Mouse (Mus musculus): ENCODE data around the gene Gm21974.
A peak's percentile ranks its signal among the peaks of the same experiment; 100 is the strongest.
"Not testable (repeated sequence)": the region's sequence is repeated elsewhere in the genome, so short reads cannot be mapped to it uniquely, and the experiment has no call there.

Gm21974 gene

DNA sequence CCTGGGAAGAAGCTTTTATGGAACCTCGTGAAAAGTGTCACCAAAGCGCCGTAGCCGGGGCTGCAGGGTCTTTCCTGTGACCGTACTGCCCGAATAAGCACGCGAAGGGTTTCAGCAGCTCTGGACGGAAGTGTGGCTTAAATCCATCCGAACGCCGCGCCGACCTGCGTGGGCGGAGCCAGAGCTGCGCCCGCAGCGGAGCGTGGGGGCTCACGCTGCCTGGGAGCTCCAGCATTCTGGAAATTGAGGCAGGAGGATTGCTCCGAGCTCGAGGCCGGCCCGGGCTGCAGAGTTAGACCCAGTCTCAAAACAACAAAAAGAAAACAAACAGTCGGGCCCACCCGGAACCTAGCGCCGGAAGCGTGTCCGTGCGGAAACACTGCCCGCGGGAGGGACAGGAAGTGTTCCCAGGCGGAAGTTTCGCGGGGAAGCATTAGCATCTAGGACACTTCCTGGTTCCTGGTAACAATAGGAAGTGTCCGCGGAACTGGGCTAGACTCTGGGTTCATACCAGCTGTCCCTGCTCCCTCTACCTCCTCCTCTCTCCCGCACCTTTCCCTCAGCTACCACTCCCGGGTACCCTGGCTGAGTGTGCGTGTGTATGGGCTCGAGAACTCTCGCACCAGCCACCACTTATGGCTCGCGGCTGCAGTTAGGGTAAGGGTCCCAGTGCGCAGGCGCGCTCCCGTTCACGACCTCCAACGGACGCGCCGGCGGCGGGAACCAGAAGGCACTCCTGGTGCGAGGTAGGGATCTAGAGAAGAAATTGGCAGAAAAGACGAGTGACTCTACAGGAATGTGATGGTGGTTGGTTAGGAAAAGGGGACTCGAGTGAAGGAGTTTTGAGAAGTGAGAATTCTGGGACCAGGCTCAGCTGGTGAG, 18.5 kb downstream of the Gm21974 start, which contains the start of gene Zfp668:
Gene Zfp668 (minus strand): TSS at position 362 of the 882 bp plus-strand sequence.
- DNase-seq (ENCODE audit: low read depth, low spot score) = peak; percentile 99

DNA sequence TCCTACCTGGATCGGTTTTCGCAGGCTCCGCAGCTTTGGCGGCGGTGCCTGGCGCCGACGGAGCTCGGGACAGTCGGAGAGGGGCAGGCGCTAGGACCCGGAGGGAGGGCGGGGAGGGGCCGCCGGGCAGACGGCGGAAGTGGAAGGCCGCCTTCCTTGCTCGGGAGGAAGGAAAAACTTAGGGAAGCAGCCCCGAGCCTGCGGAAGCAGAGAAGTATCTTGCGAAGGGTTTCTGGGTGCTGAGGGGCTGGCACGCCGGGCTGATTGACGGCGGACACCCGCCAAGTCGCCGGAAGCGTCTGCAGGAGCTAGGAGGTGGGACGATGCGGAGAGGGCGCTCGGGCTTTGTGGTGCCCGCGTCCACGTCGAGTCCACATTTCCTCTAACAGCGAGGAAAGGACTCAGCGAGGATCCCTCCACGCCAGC, 19.2 kb downstream of the Gm21974 start, which contains the start of gene Zfp646:
Gene Zfp646 (plus strand): TSS at position 181 of the 426 bp plus-strand sequence.
- DNase-seq (ENCODE audit: low read depth, low spot score) = peak; percentile 96

DNA sequence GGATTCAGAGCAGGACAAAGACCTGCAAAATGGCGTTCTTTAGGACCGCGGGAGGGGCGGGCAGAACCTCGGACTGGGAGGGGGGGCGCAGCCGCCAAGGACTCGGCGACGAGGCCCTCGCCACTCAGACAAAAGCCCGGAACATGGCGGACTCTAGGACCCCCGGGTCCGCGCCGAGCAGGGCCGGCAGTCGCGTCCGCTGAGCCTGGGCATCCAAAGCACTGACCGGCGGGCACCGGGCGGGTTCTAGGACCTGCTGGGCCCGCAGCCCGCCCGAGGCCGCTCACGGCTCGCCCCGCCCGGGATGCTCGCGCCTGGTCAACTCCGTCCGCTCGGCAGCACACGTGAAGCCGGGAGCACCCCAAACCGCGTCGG, 19.6 kb downstream of the Gm21974 start:
- DNase-seq (ENCODE audit: low read depth, low spot score) = peak; percentile 99

DNA sequence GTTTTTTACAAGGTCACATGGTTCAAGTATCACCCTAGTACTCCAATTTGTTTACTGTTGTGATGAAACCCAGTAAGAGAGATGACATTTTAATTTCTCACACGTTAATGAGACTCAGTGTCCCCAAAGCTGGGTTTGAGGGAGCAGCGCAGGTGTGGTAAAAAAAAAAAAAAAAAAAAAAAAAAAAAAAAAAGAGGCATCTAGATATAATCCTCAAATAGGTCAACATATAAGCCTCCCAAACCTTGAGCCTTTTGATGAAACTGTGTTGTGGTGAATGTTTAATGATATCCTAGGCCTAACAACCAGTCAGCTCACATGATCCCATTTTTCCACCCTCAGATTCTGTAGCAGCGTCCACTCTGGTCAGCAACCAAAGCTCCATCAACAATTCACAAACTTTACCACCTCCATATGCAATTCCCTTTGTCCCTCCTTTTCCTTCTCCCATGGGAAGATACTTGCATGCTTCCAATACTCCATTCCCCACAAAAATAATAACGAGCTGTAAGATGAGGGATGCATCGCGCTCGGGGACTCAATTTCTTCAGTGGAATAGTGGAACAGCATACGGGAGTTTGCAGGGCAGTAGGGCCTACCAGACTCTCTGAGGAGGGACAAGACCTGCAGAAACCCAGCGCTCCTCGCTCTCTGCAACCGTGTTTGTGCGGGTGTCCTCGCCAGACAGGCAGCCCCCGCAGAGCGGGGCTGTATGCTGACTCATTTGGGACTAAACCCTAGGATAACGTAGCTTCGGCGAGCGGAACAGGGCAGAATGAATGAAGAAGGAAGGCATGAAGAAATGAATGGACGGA, 20.2 kb downstream of the Gm21974 start:
- peak; percentile 16 for DNase-seq (ENCODE audit: low read depth, low spot score)

DNA sequence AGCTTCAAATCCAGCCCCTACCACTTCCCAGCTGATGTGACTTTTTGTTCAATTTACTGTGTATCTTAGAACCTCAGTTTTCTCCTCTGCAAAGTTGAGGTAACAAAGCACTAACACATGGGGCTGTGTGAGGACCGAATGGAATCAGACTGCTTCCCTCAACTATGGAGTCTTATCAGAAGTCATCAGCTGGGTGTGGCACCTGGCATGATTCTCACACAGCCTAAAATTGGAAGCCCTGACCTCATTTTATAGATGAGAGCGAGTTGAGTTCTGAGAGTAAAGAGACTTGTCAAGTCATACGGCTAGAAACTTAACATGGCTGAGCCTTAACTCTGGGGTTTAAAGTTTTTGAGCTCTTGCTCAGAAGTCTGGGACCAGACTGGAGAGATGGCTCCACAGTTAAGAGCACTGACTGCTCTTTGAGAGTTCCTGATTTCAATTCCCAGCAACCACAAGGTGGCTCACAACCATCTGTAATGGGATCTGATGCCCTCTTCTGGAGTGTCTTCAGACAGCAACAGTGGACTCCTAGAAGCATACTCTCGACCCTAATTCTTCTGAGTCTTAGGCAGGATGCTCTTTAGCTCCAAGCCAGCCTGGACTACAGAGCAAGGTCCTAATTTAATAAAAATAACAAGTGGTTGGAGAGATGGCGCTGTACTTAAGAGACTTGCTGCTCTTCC, 25.0 kb downstream of the Gm21974 start:
- DNase-seq (ENCODE audit: low read depth, low spot score) = no peak

DNA sequence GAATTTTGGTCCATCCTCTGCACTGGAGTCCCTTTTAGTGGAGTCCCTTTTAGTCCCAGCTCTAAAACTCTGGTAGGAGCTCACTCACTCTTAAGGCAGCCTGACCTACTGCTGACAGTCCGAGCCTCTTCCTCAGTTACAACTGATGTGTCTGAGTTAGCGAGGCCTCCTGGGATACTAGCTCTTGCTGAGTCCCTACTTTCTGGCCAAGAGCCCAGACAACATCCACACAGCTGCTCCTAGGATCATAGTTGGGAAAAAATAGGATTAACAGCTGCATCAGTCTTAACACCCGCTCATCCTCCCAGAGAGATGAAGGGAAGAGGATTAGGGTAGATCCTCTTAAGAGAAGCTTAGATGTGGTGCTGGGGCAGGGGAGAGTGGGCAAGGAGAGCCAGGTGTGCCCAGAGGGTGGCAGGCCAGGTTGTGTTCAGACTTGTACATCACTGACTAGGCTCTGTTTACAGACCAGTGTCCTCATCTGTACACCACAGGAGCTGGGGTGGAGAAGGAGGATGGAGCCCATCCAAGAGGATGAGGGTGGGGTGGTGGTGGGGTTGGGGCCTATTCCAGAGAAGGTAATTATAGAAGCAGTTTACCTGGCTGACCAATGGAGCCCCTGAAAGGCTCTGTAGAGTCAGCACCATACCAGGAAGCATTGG, 26.0 kb downstream of the Gm21974 start:
- peak; percentile 80 for DNase-seq (ENCODE audit: low read depth, low spot score)

DNA sequence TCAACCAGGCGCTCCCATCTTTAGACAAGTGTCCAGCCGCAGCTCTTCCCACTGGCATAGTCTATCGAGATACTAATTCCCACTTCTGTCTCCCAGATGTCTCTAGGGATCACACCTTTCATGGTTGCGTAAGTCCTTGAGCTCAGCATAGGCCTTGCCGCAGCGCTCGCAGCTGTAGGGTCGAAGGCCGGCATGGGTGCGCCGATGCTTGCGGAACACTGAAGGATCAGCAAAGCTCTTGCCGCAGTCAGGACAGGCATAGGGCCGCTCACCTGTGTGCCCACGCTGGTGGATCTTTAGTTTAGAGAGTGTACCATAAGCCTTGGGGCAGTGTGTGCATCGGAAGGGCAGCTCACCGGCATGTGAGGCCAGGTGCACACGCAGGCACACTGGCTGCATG, 27.6 kb downstream of the Gm21974 start:
- no peak for DNase-seq (ENCODE audit: low read depth, low spot score)

DNA sequence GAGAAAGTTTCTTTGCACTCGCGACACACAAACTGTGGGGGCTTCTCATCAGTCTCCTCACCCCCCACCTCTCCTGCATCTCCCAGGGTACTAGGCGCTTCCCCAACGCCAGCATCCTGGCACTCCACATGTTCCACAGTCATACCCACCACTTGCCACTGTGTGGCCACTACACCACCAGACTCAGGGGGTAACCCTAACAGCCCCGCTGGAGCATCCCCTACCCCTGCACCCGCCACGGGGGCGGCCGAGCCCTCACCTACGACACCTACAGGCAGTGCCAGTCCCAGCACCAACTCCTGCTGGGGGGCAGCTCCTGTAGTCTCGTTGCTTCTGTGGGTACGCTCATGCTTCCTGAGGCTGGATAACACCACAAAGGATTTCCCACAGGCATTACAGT, 28.8 kb downstream of the Gm21974 start:
- DNase-seq (ENCODE audit: low read depth, low spot score) = no peak

DNA sequence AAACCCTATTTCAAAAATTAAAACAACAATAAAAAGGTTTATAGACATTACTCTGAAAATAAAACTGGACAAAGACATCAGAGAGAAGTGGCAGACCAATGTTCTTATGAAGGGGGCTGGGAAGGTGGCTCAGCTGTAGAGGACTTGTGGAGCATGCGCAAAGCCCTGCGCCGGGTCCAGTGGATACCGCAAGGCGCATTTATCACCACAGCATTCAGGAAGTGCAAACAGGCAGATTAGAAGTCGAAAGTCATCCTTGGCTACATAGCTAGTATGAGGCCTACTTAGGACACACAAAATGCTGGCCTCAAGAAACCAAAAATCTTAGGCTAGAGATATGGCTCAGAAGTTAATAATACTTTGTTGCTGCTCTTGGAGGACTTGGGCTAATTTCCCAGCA, 37.0 kb downstream of the Gm21974 start:
- DNase-seq (ENCODE audit: low read depth, low spot score) = no peak

DNA sequence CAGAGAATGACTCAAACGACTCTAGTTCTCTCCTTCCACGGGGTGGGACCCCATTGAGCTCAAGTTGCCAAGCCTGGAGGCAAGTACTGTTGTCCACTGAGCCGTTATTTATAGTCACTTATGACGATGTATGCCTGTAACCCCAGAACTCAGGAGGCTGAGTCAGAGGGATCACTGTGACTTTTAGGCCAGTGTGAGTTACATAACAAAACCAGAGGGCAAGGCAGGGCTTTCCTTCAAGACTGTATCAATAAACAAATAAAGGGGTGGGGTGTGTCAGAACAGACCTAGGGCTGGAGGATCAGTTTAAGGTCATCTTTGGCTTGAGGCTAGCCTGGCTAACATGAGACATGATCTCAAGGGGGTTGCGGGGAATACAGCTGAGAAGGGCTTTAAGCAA, 44.3 kb downstream of the Gm21974 start:
- DNase-seq (ENCODE audit: low read depth, low spot score) = no peak

DNA sequence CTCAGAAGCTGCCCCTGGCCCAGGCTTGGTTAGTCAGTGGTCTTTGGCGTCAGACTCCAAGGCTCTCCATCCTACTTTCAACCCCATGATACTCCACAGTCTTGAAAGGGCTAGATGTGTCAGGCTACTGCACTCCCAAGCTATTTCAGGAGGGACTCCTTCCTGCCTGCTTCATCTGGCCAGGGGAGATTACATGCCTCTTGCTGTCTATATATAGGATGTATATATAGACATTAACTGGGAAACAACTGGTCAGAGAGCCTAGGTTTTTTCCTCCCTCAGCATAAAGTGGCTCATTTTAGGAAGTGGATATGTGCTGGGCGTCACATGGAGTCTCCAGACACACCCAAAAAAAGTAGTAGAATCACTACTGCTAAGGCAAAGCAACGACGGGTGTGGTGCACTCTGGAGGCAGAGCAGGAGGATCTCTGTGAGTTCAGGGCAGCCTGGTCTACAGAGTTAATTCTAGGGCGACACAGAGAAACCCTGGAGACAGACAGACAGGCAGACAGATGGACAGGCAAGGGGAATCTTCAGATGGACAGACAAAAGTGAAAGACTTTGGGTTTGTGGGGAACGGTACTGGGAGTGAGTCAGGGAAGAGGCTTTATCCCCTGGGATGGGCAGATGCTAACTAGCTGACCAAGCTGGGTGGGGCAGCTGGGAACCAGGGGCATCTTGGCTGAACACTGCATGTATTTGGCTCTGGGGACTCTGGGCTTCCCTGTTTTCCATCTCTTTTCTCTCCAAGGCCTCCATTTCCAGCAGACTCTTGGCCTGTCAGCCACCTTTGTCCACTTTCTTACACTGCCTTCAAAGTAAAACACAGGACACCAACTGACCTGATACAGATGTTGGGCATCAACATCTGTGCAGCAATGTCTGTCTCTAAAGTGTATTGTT, 45.0 kb downstream of the Gm21974 start:
- DNase-seq (ENCODE audit: low read depth, low spot score) = no peak

DNA sequence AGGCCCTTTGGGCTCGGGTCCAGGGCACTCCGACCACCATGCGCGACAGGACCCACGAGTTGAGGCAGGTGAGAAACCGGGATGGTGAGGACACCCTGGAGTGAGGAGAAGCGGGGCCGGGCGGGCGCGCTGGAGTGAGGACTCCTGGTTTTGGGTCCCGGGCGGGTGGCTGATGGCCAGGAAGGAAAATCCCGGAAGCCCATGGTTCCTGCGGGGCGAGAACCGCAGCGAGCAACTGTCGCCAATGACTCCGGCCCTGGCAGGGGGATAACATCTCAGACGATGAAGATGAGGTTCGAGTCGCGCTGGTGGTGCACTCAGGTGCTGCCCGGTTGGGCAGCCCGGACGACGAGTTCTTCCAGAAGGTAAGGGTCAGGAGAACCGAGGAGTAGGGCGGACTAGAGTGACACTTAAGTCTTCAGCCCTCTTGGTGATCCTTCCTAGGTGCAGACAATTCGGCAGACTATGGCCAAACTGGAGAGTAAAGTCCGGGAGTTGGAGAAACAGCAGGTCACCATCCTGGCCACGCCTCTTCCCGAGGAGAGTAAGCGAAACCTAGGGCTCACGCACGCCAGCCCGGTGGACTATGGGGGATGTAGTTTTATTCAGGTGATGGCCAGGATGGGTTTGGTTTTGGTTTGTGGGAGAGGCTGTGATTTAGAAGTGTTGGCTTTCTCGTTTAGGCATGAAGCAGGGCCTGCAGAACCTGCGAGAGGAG, 53.1 kb downstream of the Gm21974 start:
- DNase-seq (ENCODE audit: low read depth, low spot score) = peak; percentile 94

DNA sequence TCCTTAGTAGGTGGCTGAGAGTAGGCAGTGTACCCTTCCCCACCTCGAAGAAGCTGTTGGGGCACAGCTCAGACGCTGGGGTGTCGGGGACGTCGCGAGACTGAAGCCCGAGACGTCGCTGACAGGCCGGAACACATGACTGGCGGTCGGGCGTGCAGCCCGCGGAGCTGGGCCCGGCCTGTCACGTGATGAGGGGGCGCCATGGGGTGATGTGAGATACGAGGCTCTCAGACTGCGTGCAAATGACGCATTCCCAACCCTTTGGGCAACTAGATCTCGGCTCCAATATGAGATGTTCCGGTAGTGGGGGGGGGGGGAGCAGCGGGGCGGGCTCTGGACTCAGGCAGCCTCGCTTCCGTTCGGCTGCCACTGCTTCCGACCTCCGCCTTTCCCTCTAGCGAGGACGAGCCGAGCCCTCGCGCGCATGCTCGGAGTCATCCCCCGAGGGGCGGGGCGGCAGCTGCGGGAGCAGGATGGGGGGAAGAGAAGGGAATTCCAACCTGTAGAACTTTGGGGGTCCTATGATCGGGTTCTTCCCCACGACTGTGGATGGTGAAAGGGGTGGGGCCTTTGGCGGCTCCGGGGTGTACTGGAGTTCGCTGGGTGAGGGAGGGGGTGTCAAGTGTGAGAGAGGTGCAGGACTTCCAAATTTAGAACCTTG, 53.8 kb downstream of the Gm21974 start:
- DNase-seq (ENCODE audit: low read depth, low spot score) = peak; percentile 99

DNA sequence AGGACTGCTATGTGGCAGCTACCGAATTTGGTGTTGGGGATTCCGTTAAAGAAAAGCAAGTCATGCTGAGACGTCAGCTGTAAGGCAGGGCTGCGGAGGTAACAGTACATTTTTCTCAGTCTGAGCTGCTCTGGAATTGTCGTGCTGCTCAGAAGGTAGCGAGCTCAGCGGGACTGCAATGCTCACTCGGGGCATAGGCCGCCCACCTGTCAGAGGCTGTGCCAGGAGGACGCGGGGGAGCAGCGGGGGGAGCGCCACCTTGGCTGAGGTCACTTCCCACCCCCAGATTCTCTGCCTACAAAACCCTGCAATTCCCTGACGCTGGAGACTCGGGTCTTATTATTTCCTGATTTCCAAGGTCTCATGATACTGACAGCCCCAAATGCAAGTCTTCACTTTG, 54.4 kb downstream of the Gm21974 start:
- DNase-seq (ENCODE audit: low read depth, low spot score) = peak; percentile 93

DNA sequence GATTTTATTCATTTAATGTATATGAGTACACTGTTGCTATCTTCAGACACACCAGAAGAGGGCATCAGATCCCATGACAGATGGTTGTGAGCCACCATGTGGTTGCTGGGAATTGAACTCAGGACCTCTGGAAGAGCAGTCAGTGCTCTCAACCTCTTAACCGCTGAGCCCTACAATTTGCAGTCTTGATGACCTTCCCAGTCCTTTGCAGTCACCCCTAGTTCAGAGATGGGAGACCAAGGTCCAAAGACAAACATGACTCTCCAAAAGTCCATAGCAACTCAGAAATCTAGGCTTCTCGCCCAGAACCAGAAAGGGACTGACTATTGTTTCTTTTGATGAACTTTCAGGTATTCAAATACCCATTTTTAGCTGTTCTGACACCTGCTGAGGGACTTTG, 55.2 kb downstream of the Gm21974 start:
- not testable (repeated sequence) for DNase-seq (ENCODE audit: low read depth, low spot score)

DNA sequence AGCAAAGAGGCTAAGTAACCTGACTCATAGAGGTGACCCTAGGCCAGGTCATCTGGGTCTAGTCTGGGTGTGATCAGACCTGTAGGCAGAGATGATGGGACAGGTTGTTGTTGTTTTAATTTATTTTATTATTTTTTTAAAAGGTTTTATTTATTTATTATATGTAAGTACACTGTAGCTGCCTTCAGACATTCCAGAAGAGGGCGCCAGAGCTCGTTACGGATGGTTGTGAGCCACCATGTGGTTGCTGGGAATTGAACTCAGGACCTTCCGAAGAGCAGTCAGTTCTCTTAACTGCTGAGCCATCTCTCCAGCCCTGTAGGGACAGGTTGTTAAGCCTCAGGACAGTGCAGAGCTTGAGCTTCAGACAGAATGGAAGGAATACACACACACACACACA, 57.4 kb downstream of the Gm21974 start:
- DNase-seq (ENCODE audit: low read depth, low spot score) = not testable (repeated sequence)

DNA sequence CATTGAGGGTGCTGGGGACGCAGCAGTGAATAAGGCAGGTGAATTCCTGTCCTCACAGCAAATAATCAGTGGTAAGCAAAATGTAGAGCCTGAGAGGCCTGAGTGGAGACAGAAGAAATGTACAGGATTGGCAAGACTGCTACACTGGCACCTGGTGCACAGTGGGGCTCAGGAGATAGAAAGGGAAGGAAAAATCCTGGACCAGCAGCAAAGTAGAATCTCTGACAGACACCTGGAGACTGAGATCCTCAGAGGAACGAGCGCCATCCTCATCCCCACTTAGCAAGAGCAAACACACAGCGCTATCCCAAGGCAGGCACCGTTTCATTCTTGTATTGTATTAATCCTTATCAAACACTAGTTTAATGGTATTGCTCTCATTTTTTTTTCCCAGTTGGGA, 57.8 kb downstream of the Gm21974 start:
- peak; percentile 66 for DNase-seq (ENCODE audit: low read depth, low spot score)
